Mouse (Mus musculus): ENCODE measurements around the gene Hist1h2bp. TPM values are rescaled to one million over a fixed set of nuclear protein-coding genes. Genes with fewer than 3 reads are reported as not detected.
"Not testable (repeated sequence)": the region's sequence is repeated elsewhere in the genome, so short reads cannot be mapped to it uniquely, and the experiment has no call there.

The Hist1h2bp gene
- total RNA-seq (2021), result 1 to 10 TPM; 3.8 to 6.5 TPM
- long read RNA-seq, experiment 1, result 0 reads
- long read RNA-seq, experiment 2, partial matches to known transcripts, result 0 of 1 reads
- long read RNA-seq, experiment 2, other reads (novel, unspliced or antisense), result 0 of 1 reads

DNA sequence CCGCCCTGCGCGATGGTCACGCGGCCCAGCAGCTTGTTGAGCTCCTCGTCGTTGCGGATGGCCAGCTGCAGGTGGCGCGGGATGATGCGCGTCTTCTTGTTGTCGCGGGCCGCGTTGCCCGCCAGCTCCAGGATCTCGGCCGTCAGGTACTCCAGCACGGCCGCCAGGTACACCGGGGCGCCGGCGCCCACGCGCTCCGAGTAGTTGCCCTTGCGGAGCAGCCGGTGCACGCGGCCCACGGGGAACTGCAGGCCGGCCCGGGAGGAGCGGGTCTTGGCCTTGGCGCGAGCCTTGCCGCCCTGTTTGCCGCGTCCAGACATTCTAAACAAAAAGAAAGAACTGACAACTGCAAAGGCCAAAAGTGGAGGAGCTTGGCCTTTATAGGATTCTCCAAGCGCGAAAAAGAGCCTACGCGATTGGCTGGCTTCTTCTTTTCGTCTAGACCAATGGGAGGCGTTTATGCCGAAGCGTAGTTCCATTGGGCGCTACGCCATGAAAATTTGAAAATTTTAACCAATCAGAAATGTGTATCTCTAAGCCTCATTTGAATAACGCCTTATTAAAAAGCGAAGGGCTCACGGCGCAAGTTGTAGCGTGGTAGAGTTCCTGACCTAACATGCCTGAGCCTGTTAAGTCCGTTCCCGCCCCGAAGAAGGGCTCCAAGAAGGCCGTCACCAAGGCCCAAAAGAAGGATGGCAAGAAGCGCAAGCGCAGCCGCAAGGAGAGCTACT lies at the start of gene Hist1h2bp, which contains the start of gene Hist1h2an:
Hist1h2bp (plus strand) TSS at position 563 of the 731 bp plus-strand sequence.
Hist1h2an (minus strand) TSS at position 320 of the 731 bp plus-strand sequence.
- intact Hi-C loops (cut with DNase I), result loop anchor here (10.0 kb wide), 1 partner anchor 72 kb away; the partner anchor contains the start of genes Hist1h2ai, Hist1h2bl and Hist1h3h
- peak; percentile 62 to 70 for DNase-seq

DNA sequence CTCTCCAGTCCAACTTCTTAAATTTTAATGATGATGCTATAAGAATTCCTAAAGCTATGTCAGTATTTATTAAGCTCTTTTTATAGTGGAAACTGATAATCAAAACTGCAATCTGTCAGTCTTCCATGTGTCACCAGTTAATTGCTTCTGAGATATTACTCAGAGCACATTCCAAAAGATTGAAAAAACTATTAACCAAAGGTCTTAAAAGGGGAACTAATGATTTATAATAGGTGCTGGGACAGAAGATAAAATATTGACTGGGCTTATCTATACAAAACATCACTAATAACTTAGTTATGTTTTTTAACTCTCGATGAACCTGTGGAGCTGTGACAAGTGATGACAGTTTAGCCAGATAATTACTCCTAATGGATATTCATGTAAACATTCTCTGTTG lies 42.3 kb upstream of the Hist1h2bp start:
- no peak for DNase-seq
- intact Hi-C loops (cut with DNase I), result no loop called here

- intact Hi-C loops (cut with DNase I), result loop anchor here (2.0 kb wide), 1 partner anchor 15 kb away; the partner anchor contains the start of gene Hist1h4j
- no peak for DNase-seq
Observed at GRCm38 (mm10) chr13:21749387-21750158, 37.7 kb upstream of the Hist1h2bp start.

- peak; percentile 68 for DNase-seq
- intact Hi-C loops (cut with DNase I), result loop anchor here (2.0 kb wide), 1 partner anchor 16 kb away; the partner anchor contains the start of gene Hist1h4j
Observed at GRCm38 (mm10) chr13:21750159-21751017, 36.9 kb upstream of the Hist1h2bp start, which contains the start of gene Hist1h4k. TSS of gene Hist1h4k (minus strand) at chr13:21750505.

DNA sequence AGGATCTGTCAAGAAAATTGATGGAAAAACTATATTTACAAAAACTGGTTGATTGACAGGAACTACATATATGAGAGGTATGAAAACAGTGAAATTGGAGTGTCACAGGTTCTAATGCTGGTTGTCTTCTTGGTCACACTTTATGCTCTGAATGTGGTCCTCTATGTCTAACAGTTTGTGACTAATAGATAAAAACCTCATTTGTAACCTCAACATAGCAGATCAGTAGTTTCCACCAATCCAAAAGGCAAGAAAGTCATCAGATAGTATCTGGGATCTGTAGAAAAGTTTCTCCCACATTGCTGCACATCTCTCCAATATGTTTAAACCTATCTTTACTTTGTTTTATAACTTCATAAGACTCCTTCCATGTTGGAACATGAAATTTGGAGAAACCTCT lies 35.8 kb upstream of the Hist1h2bp start:
- intact Hi-C loops (cut with DNase I), result loop anchor here (2.0 kb wide), 1 partner anchor 17 kb away; the partner anchor contains the start of gene Hist1h4j
- DNase-seq, result no peak

DNA sequence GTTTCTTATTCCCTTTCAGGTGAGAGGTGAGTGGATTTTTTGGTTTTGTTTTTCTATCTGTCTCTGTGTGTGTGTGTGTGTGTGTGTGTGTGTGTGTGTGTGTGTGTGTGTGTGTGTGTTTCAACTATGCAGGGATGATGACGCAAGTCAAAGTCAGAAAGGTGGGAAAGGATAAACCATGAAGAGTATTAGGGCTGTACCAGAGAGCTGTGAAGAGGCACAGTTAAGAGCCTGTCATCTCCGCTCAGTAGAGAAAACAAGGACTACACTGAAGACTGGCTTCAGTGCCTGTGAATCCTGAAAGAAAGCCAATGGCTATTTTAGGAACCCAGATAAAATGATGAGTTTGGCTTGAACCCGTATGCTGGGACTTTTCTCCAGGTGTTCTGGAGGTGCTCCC lies 35.4 kb upstream of the Hist1h2bp start:
- intact Hi-C loops (cut with DNase I), result loop anchor here (2.0 kb wide), 1 partner anchor 17 kb away; the partner anchor contains the start of gene Hist1h4j
- DNase-seq, result no peak

DNA sequence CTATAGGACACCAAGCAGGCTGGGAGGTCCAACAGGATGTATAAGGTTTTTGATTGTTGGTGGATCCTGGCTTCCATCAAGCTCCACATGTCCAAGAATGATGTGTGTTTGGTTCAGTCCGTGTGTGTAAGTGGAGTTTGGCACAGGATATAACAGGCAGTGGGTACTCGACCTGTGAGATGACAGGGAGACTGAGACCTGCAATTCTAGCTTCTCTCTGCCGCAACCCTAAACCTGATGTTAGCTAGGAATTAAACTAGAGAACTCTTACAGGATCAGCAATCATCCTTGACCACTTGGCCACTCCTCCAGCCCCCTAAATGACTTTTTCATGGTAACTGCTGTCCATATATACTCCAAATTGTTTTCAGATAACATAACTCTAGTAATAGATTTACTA lies 34.9 kb upstream of the Hist1h2bp start:
- no peak for DNase-seq
- intact Hi-C loops (cut with DNase I), result no loop called here

DNA sequence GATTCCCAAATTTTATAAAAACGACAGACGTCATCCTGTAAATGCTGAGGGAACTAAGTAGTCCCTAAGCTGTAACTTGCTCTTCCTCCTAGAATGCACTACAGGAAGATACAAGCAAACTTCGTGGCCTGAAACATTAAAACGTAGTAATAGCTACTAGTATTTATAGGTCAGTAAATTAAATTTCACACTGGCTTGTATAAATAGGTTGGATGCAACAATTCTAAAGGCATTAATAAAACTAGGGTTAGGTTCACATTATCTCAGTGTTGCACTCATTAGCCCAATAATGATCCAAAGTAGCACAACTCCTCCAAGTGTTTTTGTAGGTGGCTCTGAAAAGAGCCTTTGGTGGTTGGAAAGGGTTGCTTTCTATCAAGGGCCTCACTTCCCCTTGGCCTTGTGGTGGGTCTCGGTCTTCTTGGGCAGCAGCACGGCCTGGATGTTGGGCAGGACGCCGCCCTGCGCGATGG lies 34.2 kb upstream of the Hist1h2bp start:
- intact Hi-C loops (cut with DNase I), result no loop called here
- no peak for DNase-seq

DNA sequence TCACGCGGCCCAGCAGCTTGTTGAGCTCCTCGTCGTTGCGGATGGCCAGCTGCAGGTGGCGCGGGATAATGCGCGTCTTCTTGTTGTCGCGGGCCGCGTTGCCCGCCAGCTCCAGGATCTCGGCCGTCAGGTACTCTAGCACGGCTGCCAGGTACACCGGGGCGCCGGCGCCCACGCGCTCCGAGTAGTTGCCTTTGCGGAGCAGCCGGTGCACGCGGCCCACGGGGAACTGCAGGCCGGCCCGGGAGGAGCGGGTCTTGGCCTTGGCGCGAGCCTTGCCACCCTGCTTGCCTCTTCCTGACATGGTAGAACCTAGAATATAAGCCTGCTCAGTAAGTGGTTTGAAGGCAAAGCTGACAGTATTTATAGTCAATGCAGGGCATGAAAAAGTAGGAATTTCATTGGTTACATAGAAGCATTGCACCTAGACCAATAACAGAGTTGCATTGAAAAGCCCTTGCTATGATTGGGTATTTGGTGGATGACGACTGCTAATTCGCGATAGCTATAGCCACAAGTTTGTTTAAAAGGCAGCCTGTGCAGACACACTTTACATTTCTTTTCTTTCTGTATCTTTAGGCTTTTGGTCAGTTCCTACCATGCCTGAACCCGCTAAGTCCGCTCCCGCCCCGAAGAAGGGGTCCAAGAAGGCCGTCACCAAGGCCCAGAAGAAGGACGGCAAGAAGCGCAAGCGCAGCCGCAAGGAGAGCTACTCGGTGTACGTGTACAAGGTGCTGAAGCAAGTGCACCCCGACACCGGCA lies 33.6 kb upstream of the Hist1h2bp start, which contains the start of the genes Hist1h2ak and Hist1h2bn:
Hist1h2ak (minus strand) TSS at position 304 of the 762 bp plus-strand sequence.
Hist1h2bn (plus strand) TSS at position 600 of the 762 bp plus-strand sequence.
- intact Hi-C loops (cut with DNase I), result not testable (repeated sequence)
- DNase-seq, result peak in 1 of 2 experiments; percentile 30

DNA sequence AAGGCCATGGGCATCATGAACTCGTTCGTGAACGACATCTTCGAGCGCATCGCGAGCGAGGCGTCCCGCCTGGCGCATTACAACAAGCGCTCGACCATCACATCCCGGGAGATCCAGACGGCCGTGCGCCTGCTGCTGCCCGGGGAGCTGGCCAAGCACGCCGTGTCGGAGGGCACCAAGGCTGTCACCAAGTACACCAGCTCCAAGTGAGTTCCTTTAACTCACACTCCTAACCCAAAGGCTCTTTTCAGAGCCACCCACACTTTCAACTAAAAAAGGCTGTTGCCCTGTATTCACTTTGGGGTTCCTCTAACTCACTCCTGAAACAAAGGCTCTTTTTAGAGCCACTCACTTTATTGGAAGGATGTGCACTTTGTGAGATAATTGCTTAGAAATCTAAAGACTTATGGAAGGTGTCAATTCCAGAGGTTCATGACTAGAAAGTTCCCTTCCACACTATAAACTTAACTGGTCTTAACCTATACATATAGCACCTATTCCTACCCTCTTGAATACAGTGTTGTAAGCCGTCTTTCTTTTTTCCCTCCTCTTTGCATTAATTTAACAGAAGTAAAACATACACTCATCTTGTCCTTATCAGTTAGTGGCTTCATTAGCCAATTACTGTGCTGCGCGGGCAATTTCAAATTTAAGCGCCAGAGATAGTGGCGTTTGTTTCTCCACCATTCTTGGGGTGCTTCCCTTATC lies 32.8 kb upstream of the Hist1h2bp start:
- intact Hi-C loops (cut with DNase I); DNase-seq: not testable (repeated sequence)

- no peak for DNase-seq
- intact Hi-C loops (cut with DNase I), result no loop called here
Observed at GRCm38 (mm10) chr13:21755707-21756106, 31.6 kb upstream of the Hist1h2bp start.

GRCm38 (mm10) chr13:21778814-21779766 lies 8.2 kb upstream of the Hist1h2bp start:
- intact Hi-C loops (cut with DNase I), result loop anchor here (5.0 kb wide), 1 partner anchor 47 kb away; no protein-coding TSS in a partner anchor
- peak; percentile 43 to 55 for DNase-seq

DNA sequence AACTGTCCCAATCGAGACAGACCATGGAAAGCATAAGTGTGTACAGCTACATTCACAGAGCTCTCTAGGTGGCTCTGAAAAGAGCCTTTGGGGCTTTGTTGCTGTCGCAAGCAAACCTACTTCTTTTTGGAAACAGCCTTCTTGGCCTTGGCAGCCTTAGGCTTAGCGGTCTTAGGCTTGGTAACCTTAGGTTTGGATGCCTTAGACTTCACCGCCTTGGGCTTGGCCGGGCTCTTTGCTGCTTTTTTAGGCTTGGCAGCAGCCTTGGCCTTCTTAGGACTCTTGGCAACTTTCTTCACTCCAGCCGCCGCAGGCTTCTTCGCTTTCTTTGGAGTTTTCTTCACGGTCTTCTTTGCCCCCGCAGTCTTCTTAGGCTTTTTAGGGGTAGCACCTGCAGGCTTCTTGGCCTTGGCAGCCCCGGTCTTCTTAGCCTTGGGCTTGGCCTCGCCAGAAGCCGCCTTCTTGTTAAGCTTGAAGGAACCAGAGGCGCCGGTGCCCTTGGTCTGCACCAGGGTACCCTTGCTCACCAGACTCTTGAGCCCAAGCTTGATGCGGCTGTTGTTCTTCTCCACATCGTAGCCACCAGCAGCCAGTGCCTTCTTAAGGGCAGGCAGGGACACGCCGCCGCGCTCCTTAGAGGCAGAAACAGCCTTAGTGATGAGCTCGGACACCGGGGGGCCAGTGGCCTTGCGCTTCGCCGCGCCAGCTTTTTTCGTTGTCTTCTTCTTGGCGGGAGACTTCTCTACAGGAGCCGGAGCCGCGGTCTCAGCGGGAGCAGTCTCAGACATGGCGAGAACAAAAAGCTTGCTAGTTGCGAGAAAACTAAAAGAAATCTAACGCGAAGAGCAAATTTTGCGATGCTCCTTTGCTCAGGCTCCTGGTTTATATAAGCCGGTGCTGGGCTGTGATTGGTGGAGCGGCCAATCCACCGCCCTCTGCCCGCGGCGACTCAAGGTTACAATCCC lies 7.2 kb upstream of the Hist1h2bp start, which contains the start of gene Hist1h1b:
Hist1h1b (minus strand) TSS at position 859 of the 965 bp plus-strand sequence.
- intact Hi-C loops (cut with DNase I), result loop anchor here (5.0 to 10.0 kb wide), 2 partner anchors 48 to 65 kb away; partner anchors contain the start of genes Hist1h2ai, Hist1h2bl and Hist1h3h
- DNase-seq, result peak; percentile 16 to 27

DNA sequence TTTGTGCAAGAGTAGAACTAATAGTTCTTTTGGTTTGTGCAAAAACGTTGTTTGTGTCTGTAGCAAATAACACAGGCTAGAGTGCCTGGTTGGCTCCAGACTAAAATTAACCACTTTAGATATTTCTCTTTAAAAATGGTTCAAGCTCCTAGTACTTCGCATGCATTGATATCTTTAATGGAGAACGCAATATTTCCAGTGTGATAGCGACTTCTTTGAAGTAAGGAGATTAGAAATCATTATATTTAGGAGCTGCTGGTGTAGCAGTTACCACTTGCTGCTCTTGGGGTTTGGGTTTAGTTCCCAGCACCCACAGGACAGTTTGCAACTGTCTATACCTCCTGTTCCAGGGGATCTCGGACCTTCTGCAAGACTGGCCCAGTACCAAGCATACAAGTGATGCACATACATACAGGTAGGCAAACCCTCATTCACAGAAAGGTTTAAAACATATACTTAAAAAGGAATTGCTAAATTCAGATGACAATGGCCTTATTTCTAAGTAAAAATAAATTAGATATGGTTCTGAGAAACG lies 6.2 kb upstream of the Hist1h2bp start:
- no peak for DNase-seq
- intact Hi-C loops (cut with DNase I), result loop anchor here (10.0 kb wide), 1 partner anchor 66 kb away; the partner anchor contains the start of genes Hist1h2ai, Hist1h2bl and Hist1h3h

GRCm38 (mm10) chr13:21781639-21782038 lies 5.6 kb upstream of the Hist1h2bp start:
- no peak for DNase-seq
- intact Hi-C loops (cut with DNase I), result loop anchor here (10.0 kb wide), 1 partner anchor 67 kb away; the partner anchor contains the start of genes Hist1h2ai, Hist1h2bl and Hist1h3h
